Comparison of ENCODE assay signal across 8 mouse cellular contexts in genomic region chr8:123040110-123040650, GRCm38 (mm10). TPM values are rescaled to one million over a fixed set of nuclear protein-coding genes. Genes with fewer than 3 reads are reported as not detected.
A peak's percentile ranks its signal among the peaks of the same experiment; 100 is the strongest.
DNase-seq lines count a peak whose midpoint lies in the region; ATAC-seq lines count a peak whose summit lies in the region.

No protein-coding gene starts in this region.

- H3K4me3 ChIP-seq in heart, embryonic 15.5 days: peak overlapping the region; percentile 91
- peak overlapping the region; percentile 100 for H3K4me3 ChIP-seq in liver, embryonic 13.5 days (replicated peaks)

- H3K9ac ChIP-seq in heart, embryonic 15.5 days: 0 out of 2 replicates have a peak overlapping the region, but pooled peaks have one; percentile 96
- H3K9ac ChIP-seq in liver, embryonic 13.5 days: peak overlapping the region; percentile 100

- no peak for ATAC-seq in heart, embryonic 15.5 days (replicated peaks; ENCODE audit: insufficient number of reproducible peaks, insufficient read depth, low FRiP score, low read depth)
- ATAC-seq in liver, embryonic 13.5 days (ENCODE audit: low read depth): no peak

- H3K36me3 ChIP-seq in heart, embryonic 15.5 days: no peaks in the 10 kb centered on the region
- 0 out of 2 replicates have a peak, but pooled peaks cover 2% of the 10 kb centered on the region for H3K36me3 ChIP-seq in liver, embryonic 13.5 days

- H3K4me2 ChIP-seq in heart, embryonic 15.5 days: peak overlapping the region; percentile 78
- peak overlapping the region; percentile 88 for H3K4me2 ChIP-seq in liver, embryonic 13.5 days

- WGBS in heart, embryonic 15.5 days: 20% methylated on average over 4 of the region's 4 CpGs
- 26% methylated on average over 4 of the region's 4 CpGs for WGBS in liver, embryonic 13.5 days (ENCODE audit: insufficient replicate concordance)

- H3K9me3 ChIP-seq in heart, embryonic 15.5 days (replicated peaks): no peaks in the 10 kb centered on the region
- no peaks in the 10 kb centered on the region for H3K9me3 ChIP-seq in liver, embryonic 13.5 days (replicated peaks)

- peaks cover 61% of the 10 kb centered on the region for H3K4me1 ChIP-seq in heart, embryonic 15.5 days (replicated peaks)
- H3K4me1 ChIP-seq in liver, embryonic 13.5 days (replicated peaks): peaks cover 79% of the 10 kb centered on the region

- peak; percentile 45 for DNase-seq in adrenal gland, postnatal 14 days
- no peak for DNase-seq in adrenal gland, postnatal 4 days (ENCODE audit: low spot score in 2 of 2)
- DNase-seq in Muller cell, postnatal 12 days (ENCODE audit: inconsistent ontology term): peak; percentile 75
- DNase-seq in liver, embryonic 13.5 days: no peak
- DNase-seq in right cerebral cortex, adult 2 months (ENCODE audit: low spot score in 2 of 2): no peak
- DNase-seq in ovary, adult 18-20 months (ENCODE audit: low spot score): no peak
- DNase-seq in layer of hippocampus, adult 11-12 months (ENCODE audit: low spot score): no peak

- no peaks in the 10 kb centered on the region for H3K27me3 ChIP-seq in heart, embryonic 15.5 days
- no peaks in the 10 kb centered on the region for H3K27me3 ChIP-seq in liver, embryonic 13.5 days

- peak overlapping the region; percentile 89 for H3K27ac ChIP-seq in heart, embryonic 15.5 days
- peak overlapping the region; percentile 94 for H3K27ac ChIP-seq in liver, embryonic 13.5 days

RNA-seq across cellular contexts. Expression of gene Ankrd11, which starts 1.9 kb away (rescaled TPM):
- 90.6 and 102 TPM in 2 replicates for total RNA-seq in adrenal gland, postnatal 14 days (2021)
- total RNA-seq in adrenal gland, postnatal 4 days (2021): 100 to 1,000 TPM; 132 TPM
- polyA plus RNA-seq in heart, embryonic 15.5 days (2015; fragmentation: Nextera tagmentation; extraction: Ambion mirVana): 39.6 and 51.5 TPM in 2 replicates
- polyA plus RNA-seq in liver, embryonic 13.5 days (2015; fragmentation: Nextera tagmentation; extraction: Ambion mirVana): 10.7 and 13.6 TPM in 2 replicates

RNA-seq across cellular contexts. Expression of gene Spg7, which starts 22.6 kb away (rescaled TPM):
- 73.2 and 79.6 TPM in 2 replicates for total RNA-seq in adrenal gland, postnatal 14 days (2021)
- 10 to 100 TPM; 67.6 to 72.6 TPM for total RNA-seq in adrenal gland, postnatal 4 days (2021)
- polyA plus RNA-seq in heart, embryonic 15.5 days (2015; fragmentation: Nextera tagmentation; extraction: Ambion mirVana): 60.1 and 64.3 TPM in 2 replicates
- polyA plus RNA-seq in liver, embryonic 13.5 days (2015; fragmentation: Nextera tagmentation; extraction: Ambion mirVana): 25.3 and 25.7 TPM in 2 replicates

Comparison
In these comparisons a context has a peak if more than half of its experiments do, and no peak if none do; other contexts are left out.
1. DNase-seq: peak in adrenal gland, postnatal 14 days (single experiment) and Muller cell, postnatal 12 days (single experiment); none in adrenal gland, postnatal 4 days (0 of 2), liver, embryonic 13.5 days (single experiment), right cerebral cortex, adult 2 months (0 of 2), ovary, adult 18-20 months (single experiment) and layer of hippocampus, adult 11-12 months (single experiment).